Mouse (Mus musculus) right cerebral cortex, postnatal 4 days (tissue): ENCODE data around the gene 4833420G17Rik.
"Not testable (repeated sequence)": the region's sequence is repeated elsewhere in the genome, so short reads cannot be mapped to it uniquely, and the experiment has no call there.

Source experiments
- DNase-seq: peaks from one replicate; pipeline ENCODE4 v3.0.0-alpha.2; 2022

Gene 4833420G17Rik

GRCm38 (mm10) chr13:119462596-119463560 is at the start of gene 4833420G17Rik:
Gene 4833420G17Rik, plus strand, starts transcription at chr13:119462768.
- peak; percentile 82 for DNase-seq

DNA sequence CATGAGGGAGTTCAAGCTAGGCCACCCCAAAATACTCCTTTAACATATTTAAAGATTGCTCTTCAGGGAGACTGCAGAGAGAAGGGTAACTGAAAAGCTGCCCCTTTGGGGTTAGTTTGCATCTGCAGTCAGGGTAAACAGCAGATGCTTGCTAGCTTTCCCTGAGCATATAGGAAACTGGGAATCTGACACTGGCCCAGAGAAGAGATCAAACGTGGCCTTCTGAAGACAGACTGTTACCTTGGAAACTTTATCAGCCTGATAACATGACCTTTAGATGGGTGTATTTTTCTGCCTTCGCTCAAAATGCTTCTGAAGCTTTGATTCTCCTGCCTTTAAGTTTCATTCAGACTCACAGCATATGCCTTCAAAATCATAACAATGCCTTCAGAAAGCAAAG is 49.5 kb upstream of the 4833420G17Rik start:
- no peak for DNase-seq

DNA sequence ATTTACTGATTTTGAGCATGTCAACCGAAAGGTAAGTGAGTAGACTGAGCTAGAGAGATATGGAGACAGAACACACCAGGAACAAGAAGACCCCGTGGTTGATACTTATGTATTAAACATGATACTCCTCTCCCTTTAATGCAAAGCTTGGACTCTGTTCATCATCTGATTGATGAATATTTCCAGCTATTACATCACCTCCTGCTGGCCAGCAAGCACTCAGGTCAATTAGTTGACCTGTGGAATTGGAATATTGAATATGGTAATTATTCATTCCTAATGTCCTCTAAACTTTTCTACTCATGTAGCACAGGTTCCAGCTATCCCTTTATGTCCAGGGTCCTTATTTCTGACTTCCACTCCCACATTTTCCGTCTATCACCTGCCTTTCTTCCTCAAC is 44.1 kb upstream of the 4833420G17Rik start:
- no peak for DNase-seq

DNA sequence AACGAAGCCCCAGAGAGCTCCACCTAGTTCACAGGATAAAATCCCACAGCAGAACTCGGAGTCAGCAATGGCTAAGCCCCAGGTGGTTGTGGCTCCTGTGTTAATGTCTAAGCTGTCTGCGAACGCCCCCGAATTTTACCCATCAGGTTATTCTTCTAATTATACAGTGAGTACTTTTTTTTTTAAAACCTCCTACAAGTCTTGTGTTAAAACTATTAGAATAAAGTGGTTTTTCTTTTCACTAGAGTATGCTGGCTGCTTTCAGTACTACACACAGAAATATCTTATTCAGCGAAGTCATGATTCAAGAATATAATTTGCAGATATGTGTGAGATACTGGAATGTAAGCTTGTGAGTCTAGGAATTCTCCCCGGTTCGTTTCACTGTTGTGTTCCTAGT is 32.4 kb upstream of the 4833420G17Rik start:
- no peak for DNase-seq

- no peak for DNase-seq
These were observed 30.5 kb upstream of the 4833420G17Rik start for GRCm38 (mm10) chr13:119432041-119432440.

GRCm38 (mm10) chr13:119434359-119434758 is 28.2 kb upstream of the 4833420G17Rik start:
- no peak for DNase-seq

DNA sequence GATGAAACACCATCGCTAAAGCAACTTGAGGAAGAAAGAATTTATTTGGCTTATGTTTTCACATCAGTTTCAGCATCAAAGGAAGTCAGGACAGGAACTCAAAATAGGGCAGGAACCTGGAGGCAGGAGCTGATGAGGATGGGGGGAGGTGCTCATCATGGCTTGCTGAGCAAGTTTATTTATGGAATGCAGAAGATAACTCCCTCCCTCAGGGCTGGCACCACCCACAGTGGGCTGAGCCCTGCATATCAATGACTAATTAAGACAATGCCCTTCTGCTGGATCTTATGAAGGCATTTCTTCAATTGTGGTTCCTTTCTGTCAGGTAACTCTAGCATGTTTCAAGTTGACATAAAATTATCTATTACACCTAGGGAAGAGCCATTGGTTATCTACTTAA is 20.3 kb upstream of the 4833420G17Rik start:
- no peak for DNase-seq

DNA sequence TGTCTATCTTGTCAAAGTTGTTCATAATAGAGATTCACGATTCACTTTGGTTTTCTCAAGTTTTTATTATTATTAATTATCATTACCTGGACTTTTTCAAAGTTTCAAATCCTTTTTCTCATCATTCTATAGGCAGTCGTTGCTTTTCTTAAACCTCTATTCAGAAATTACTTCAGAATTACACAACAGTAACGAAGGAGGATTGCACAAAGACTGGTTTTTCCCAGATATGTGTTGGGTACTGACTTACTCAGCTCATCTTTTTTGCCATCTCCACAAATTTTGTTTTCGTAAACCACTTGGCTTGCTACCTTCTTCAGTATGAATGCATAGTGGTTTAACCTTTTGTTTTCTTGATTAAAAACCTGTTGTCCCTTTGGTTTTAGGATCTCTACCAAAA is 9.0 kb upstream of the 4833420G17Rik start:
- no peak for DNase-seq

DNA sequence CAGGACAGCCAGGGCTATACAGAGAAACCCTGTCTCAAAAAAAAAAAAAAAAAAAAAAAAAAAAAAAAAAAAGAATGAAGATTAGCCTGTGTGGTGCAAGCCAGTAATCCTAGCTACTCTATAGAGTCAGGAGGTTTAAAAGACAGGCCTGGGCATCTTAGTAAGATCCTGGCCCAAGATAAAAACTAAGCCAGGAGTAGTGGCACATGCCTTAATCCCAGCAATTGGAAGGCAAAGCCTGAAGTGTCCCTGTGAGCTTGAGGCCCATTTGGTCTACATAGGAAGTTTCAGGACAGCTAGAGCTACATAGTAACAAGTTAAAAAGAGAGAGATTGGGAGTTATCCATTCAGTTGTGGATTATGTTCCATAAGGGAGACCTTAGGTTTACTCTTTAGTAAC is 7.5 kb upstream of the 4833420G17Rik start:
- no peak for DNase-seq

GRCm38 (mm10) chr13:119456342-119456741 is 6.2 kb upstream of the 4833420G17Rik start:
- DNase-seq = no peak

DNA sequence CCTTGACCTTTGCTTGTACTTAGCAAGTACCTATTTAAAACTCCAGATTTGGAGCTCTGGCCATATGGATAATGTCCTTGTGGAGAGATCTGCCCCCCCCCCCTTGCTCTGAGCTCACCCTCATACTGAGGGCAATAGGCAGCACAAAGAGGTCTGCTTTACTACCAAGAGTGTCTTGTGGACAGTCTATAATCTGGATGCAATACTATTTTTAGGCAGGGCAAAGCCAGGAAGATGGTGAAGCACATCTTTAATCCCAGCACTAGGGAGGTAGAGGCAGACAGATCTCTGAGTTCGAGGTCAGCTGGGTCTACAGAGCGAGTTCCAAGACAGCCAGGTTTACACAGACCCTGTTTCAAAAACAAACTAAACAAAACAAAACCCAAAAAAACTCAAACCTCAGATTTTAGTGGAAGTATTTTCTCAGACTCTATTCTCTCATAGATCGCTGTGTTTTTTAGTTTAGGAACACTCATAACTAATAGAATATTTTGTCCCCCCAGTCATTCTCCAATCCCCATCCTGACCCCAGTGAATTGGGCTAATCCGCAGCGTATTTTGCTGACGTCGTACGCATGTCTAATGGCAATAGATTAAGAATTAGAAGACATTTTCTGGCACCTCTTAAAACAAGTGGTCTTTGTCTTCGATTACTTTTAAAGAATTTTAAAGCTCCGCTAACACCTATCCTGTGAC is 520 bp upstream of the 4833420G17Rik start:
- no peak for DNase-seq

DNA sequence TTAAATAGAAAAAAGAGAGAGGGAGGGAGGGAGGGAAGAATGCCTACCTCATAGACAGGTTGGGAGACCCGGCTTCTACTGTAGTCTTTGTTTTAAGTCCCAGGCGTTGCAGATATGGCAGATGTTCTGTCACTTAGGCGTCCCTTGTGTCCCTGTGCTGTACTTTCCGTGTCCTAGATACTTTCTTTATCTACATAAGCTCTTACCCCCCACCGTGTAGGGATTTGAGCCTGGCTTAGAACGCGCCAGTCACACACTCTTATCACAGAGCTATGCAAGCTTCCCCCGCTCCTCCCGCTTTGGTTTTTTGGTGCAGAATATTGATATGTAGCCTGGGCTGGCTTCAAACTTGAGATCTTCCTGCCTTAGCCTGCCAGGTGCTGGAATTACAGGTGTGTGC is 14.1 kb downstream of the 4833420G17Rik start:
- no peak for DNase-seq

DNA sequence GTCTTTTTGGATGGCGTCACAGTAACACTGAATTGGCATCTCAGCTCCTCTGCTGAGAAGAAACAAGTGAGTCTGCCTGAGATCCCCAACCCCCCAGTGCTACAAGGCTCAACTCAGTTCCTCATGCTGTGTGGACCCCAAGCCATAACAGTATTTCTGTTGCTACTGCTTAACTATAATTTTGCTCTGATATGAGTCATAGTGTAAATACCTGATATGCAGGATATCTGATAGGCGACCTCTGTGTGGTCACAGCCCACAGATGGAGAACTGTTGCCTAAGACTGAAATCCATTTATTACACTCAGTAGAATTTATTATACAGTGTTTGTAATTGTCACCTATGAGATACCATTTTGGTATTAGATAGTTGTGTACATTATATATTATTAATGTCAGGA is 15.2 kb downstream of the 4833420G17Rik start:
- DNase-seq = no peak

DNA sequence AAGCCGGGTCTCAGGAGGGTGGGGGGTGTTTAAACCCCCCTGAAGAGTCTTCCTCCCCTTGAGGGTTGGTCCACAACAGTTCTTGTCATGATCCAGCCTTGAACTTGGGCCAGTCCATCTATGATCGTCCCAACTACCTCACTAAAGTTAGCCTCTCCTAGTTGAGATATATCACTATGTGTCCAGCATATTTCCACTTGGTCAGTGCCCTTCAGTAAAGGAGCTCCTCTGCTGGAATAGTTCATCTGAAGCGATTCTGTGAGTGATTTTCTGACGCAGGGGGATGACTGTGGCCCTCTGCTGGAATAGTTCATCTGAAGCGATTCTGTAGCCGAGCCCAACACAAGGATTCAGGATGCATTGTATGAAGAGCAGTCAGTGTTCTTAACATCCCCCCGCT is 24.8 kb downstream of the 4833420G17Rik start:
- no peak for DNase-seq

DNA sequence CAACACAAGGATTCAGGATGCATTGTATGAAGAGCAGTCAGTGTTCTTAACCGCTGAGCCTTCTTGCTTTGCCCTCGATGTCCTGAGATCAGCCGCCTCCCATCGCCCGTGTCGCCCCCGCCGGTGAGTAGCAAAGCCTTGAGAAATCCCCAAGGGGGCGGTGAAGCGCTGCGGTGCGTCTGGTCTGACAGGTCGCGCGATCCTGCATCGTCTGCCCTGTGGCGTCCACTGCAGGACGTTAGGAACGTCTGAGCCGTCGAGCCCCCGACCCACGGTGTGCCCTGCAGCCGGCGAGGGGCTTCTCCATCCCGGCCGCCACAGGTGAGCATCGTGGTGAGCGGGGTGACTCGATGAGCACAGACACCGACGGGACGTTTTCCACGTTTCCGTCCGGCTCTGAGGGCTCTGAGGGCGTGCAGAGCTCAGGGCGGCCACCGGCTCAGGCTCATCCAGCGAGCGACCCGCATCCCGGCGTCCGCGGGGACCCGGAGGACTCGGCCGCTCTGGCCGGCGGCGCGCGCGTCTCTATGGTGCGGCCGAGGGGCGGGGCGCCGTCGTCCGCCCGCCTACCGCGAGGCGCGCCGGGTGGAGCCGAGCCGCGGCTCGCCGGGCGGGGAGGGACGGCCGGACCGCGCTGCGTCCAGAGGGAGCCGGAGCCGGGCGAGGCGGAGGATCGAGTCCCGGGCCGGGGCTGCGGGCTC is 25.5 kb downstream of the 4833420G17Rik start, which contains the start of the genes Tmem267 and 3110070M22Rik:
Gene Tmem267 (plus strand): TSS at position 160 of the 701 bp plus-strand sequence.
Gene 3110070M22Rik (minus strand): TSS at position 504 of the 701 bp plus-strand sequence.
- DNase-seq = peak; percentile 86

- DNase-seq = not testable (repeated sequence)
These were observed 29.5 kb downstream of the 4833420G17Rik start for GRCm38 (mm10) chr13:119492083-119492482.

- not testable (repeated sequence) for DNase-seq
These were observed 32.4 kb downstream of the 4833420G17Rik start for GRCm38 (mm10) chr13:119494938-119495337.
